Mouse (Mus musculus) kidney, postnatal 0 days (tissue): ENCODE results near the gene 4930435E12Rik. TPM values are rescaled to one million over a fixed set of nuclear protein-coding genes. Genes with fewer than 3 reads are reported as not detected.

Source experiments
- ATAC-seq: fragments of 200-750 bp; cut with Nextera tagmentation; replicated peaks from 2 replicates; pipeline ENCODE4 v1.8.0; 2017; ENCODE audit warnings: low read depth, moderate number of reproducible peaks, moderate TSS enrichment, moderate library complexity; ENCODE audit not compliant: low FRiP score
- DNase-seq: peaks from one replicate; pipeline ENCODE4 v3.0.0-alpha.2; 2016; ENCODE audit warnings: low spot score
- H3K27ac ChIP-seq: fragments of 300-500 bp; sonication (generic); 2 replicates; pipeline ENCODE4 v1.5.1; 2014; ENCODE audit warnings: mild to moderate bottlenecking
- H3K27me3 ChIP-seq: fragments of 300-500 bp; sonication (generic); 2 replicates; pipeline ENCODE4 v1.6.1; 2014; ENCODE audit warnings: low read length, mixed read lengths; ENCODE audit not compliant: insufficient read depth
- H3K36me3 ChIP-seq: fragments of 300-500 bp; sonication (generic); 2 replicates; pipeline ENCODE4 v1.6.1; 2014; ENCODE audit warnings: low read length, mixed read lengths; ENCODE audit not compliant: insufficient read depth
- H3K4me1 ChIP-seq: fragments of 300-500 bp; sonication (generic); replicated peaks from 2 replicates; pipeline ENCODE4 v1.6.1; 2014; ENCODE audit warnings: antibody characterized with exemption, low read length, mixed read lengths; ENCODE audit not compliant: insufficient read depth
- H3K4me2 ChIP-seq: fragments of 300-500 bp; sonication (generic); 2 replicates; pipeline ENCODE4 v1.6.1; 2014; ENCODE audit warnings: mild to moderate bottlenecking, low read length, moderate library complexity, mixed read lengths
- H3K4me3 ChIP-seq: fragments of 300-500 bp; sonication (generic); replicated peaks from 2 replicates; pipeline ENCODE4 v1.5.1; 2014; ENCODE audit warnings: low read depth, low read length
- H3K9ac ChIP-seq: fragments of 300-500 bp; sonication (generic); 2 replicates; pipeline ENCODE4 v1.6.1; 2014; ENCODE audit warnings: low read depth, low read length
- H3K9me3 ChIP-seq: fragments of 300-500 bp; sonication (generic); replicated peaks from 2 replicates; pipeline ENCODE4 v1.6.1; 2016; ENCODE audit warnings: low read length, inconsistent platforms, mixed read lengths
- CTCF ChIP-seq: IDR thresholded peaks from 2 replicates; pipeline ENCODE4 v1.5.1; 2016; ENCODE audit warnings: antibody characterized with exemption, low read depth, mild to moderate bottlenecking, moderate library complexity
- WGBS: fragments of 180-500 bp; shearing (Covaris S2); extraction: QIAGEN DNeasy Blood & Tissue Kit; methylation state at CpG from one replicate; pipeline ENCODE4 v1.1.7; 2014; 5-methylcytosine and 5-hydroxymethylcytosine counted together
- polyA plus RNA-seq: library from polyadenylated mRNA; unstranded; fragments of >200 nt; fragmentation: Nextera tagmentation; extraction: Ambion mirVana; gene quantifications from 2 replicates; pipeline ENCODE4 v1.2.1, GENCODE M21; 2015

Gene 4930435E12Rik
- polyA plus RNA-seq, 1 experiment from 2014 or later: not detected

DNA sequence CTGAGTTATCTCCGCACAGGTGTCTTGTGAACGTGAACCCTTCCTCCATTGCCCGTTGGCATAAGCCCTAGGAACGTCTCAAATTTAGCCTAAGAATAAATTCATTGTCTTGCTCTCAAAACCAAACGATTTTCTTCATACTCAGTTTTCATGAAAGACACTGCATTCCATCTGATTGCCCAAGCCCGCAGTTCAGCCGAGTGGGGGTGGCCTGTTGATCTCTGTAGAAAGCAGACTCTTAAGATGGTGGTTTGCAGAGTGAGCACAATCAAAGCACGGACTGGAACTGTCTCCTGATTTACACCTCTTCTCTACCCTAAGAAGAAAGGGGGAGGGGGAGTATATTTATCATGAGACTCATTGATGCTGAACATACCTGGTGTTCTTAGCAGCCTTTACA lies 66.1 kb downstream of the 4930435E12Rik start:
- peaks cover 10% of the 10 kb centered on the region; the same call in 1 of the 2 replicates for H3K36me3 ChIP-seq
- 62% methylated on average over 8 of the region's 8 CpGs for WGBS
- ATAC-seq (no peak), DNase-seq (no peak)
- H3K4me1 ChIP-seq: no peaks in the 10 kb centered on the region
- no peak overlapping the region for H3K4me2 ChIP-seq
- H3K9me3 ChIP-seq: no peaks in the 10 kb centered on the region
- no peak for TF ChIP-seq CTCF
- H3K4me3 ChIP-seq: no peak overlapping the region
- H3K27ac ChIP-seq: peak overlapping the region; percentile 8; the same call in 1 of the 2 replicates
- H3K27me3 ChIP-seq: no peaks in the 10 kb centered on the region
- no peak overlapping the region for H3K9ac ChIP-seq

Other genes with a start within 250 kb of the 4930435E12Rik start
- gene Arhgap31, start 115.5 kb downstream of the 4930435E12Rik start, polyA plus RNA-seq: 5.4 and 5.9 TPM in 2 replicates
- gene B4galt4, start 86.5 kb downstream of the 4930435E12Rik start, polyA plus RNA-seq: 28.8 and 29.9 TPM in 2 replicates
- 33.9 and 47.9 TPM in 2 replicates for gene Upk1b, start 28.4 kb downstream of the 4930435E12Rik start, polyA plus RNA-seq
- 7.1 and 8.4 TPM in 2 replicates for gene Igsf11, start 63.9 kb upstream of the 4930435E12Rik start, polyA plus RNA-seq